Mouse (Mus musculus) thymus, adult 2 months (tissue): Measurements from ENCODE around the gene Uhrf1bp1. TPM values are rescaled to one million over a fixed set of nuclear protein-coding genes. Genes with fewer than 3 reads are reported as not detected.

ENCODE experiments used
- DNase-seq: peaks from one replicate; pipeline ENCODE4 v3.0.0; 2021
- H3K27ac ChIP-seq: fragments of 200-500 bp; 2 replicates; pipeline ENCODE4 v1.5.1; 2012; ENCODE audit warnings: low read length, control low read depth; ENCODE audit not compliant: control insufficient read depth, insufficient read depth
- H3K27me3 ChIP-seq: fragments of 200-500 bp; 2 replicates; pipeline ENCODE4 v1.6.1; 2012; ENCODE audit warnings: mild to moderate bottlenecking, low read length, moderate library complexity, mixed read lengths; ENCODE audit not compliant: control insufficient read depth, insufficient read depth
- H3K36me3 ChIP-seq: fragments of 200-500 bp; 2 replicates; pipeline ENCODE4 v1.6.1; 2012; ENCODE audit warnings: mild to moderate bottlenecking, low read length, moderate library complexity; ENCODE audit not compliant: control insufficient read depth, insufficient read depth
- H3K4me1 ChIP-seq: fragments of 200-500 bp; replicated peaks from 2 replicates; pipeline ENCODE4 v1.6.1; 2012; ENCODE audit warnings: low read length; ENCODE audit not compliant: control insufficient read depth, insufficient read depth
- H3K4me3 ChIP-seq: fragments of 200-500 bp; 2 replicates; pipeline ENCODE4 v1.5.1; 2012; ENCODE audit warnings: mild to moderate bottlenecking, low read length, control low read depth, moderate library complexity; ENCODE audit not compliant: control insufficient read depth, insufficient read depth
- CTCF ChIP-seq: fragments of 200-500 bp; IDR thresholded peaks from 2 replicates; pipeline ENCODE4 v1.5.1; 2012; ENCODE audit warnings: mild to moderate bottlenecking, control low read depth, low read length, moderate library complexity, borderline replicate concordance; ENCODE audit not compliant: control insufficient read depth, poor library complexity, insufficient read depth; ENCODE audit errors: extremely low read depth
- POLR2A ChIP-seq: fragments of 200-500 bp; IDR thresholded peaks from 2 replicates; pipeline ENCODE4 v1.6.1; 2012; ENCODE audit warnings: mild to moderate bottlenecking, low read length, control low read depth, moderate library complexity; ENCODE audit not compliant: control insufficient read depth, poor library complexity, insufficient read depth; ENCODE audit errors: extremely low read depth
- WGBS: fragments of 180-500 bp; shearing (Covaris S2); methylation state at CpG from one replicate; pipeline ENCODE4 v1.1.7; 2018; 5-methylcytosine and 5-hydroxymethylcytosine counted together
- polyA plus RNA-seq: library from polyadenylated mRNA; depleted of rRNA; stranded (reverse); fragments of >200 nt; gene quantifications from 2 replicates; pipeline ENCODE4 v1.2.3, GENCODE M21; 2012

Gene Uhrf1bp1
- polyA plus RNA-seq, 1 experiment: 4.4 TPM

DNA sequence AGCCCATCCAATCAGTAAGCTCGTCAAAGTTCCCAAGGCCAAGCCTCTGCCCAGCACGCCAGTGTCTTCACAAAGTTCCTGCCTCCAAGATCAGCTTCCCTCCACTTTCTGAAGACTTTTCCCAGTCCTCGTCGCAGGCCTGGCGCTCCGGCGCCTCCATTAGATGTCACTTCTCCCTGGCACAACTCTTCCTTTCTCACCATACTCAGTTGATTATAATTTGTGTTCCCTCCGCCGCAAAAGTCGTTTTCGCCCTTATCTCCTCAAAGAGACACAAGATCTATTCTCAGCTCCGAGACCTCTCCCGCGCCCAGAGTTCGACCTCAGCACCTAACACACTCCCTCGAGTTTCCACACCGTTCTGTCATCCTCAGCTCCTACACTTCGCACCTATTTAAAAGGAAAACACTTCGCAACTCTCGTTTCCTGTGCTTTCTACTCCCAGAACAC, 36.7 kb upstream of the Uhrf1bp1 start:
- no peak for TF ChIP-seq CTCF
- TF ChIP-seq POLR2A: no peak
- H3K27ac ChIP-seq: peak overlapping the region; percentile 55; the same call in 1 of the 2 replicates
- no peaks in the 10 kb centered on the region for H3K27me3 ChIP-seq
- no peak for DNase-seq
- 1% methylated on average over 20 of the region's 20 CpGs for WGBS
- peak overlapping the region; percentile 68 for H3K4me3 ChIP-seq
- no peaks in the 10 kb centered on the region for H3K36me3 ChIP-seq
- H3K4me1 ChIP-seq: peaks cover 19% of the 10 kb centered on the region

DNA sequence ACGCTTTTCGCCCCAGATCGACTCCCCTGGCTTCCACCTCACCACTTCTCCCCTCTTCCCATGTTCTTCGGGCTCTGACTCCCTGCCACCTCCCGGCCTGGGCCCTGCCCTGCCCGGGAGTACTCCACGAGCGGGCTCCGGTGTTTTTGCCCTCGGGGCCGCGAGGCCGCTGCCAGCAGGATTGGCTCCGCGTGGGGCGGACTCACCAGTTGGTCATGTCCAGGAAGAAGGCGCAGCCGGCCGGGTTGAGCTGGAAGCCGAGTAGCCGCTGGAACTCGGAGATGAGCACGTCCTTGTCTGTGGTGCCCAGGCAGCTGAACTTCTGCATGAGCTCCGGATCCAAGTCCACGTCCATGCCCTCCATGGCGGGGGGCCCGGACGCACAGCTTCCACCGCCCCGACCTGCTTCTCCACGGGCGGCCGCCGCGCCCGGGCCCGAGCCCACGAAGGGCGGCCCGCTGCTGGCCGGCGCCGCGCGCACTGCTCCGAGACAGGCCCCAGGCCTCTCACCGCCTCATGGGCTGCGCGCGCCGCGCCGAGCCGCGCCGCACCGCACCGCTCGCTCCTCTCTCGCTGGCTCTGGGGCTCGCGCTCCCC, 36.2 kb upstream of the Uhrf1bp1 start:
- TF ChIP-seq CTCF (no peak), POLR2A (no peak)
- peak overlapping the region; percentile 55 for H3K27ac ChIP-seq
- under 1% methylated on average over 54 of the region's 62 CpGs for WGBS
- H3K4me1 ChIP-seq: peaks cover 21% of the 10 kb centered on the region
- H3K27me3 ChIP-seq: no peaks in the 10 kb centered on the region
- peak overlapping the region; percentile 68 for H3K4me3 ChIP-seq
- peak; percentile 59 for DNase-seq
- no peaks in the 10 kb centered on the region for H3K36me3 ChIP-seq

DNA sequence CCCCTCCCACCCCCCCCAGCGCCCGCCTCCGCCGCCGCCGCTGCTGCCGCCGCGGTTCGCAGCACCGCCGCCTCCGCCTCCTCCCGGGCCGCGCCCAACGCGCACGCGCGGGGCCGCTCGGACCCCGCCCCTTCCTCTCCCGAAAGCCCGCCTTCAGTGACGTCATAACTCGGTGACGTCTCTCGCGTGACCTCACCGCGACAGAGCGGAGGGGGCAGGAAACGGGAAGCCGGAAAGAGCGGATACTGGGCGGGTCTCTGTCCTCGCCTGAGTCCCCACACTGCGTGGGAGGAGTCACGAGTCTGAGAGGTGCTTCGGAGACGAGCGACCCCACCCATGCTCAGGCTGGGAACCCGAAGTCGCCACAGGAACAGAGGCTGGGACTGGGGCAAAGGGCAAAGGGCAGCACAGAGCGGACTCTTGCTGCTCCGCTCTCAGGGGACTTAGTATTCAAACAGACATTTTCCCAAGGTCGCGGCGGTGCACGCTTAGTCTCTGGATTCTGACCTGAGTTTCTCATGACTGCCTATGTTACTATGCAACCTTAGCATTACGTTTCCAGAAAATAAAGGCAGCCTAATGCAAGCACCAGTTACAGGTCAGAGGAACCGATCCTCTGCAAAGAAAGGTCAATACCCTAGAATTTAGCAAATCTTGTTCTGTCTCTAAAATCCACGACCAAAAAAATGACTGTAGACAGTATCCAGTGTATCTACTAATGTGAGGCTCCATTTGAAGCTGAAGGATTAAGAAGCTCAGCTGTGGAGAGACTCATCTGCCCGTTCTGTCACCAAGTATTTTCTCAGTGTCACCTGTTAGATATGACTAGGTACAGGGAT, 35.5 kb upstream of the Uhrf1bp1 start, which contains the start of gene D17Wsu92e:
Gene D17Wsu92e (minus strand): TSS at position 81 of the 839 bp plus-strand sequence.
- peak within 1 kb of the TSS; percentile 75 for H3K27ac ChIP-seq
- H3K4me1 ChIP-seq: peaks cover 28% of the 10 kb centered on the region
- peak within 1 kb of the TSS; percentile 68 for H3K4me3 ChIP-seq
- H3K27me3 ChIP-seq: no peaks in the 10 kb centered on the region
- H3K36me3 ChIP-seq: no peaks in the 10 kb centered on the region
- WGBS: 2% methylated on average over 44 of the region's 56 CpGs
- peak; percentile 98 for DNase-seq
- TF ChIP-seq POLR2A (peak; percentile 90), CTCF (0 out of 2 replicates have a peak, but pooled peaks have one; percentile 63)

DNA sequence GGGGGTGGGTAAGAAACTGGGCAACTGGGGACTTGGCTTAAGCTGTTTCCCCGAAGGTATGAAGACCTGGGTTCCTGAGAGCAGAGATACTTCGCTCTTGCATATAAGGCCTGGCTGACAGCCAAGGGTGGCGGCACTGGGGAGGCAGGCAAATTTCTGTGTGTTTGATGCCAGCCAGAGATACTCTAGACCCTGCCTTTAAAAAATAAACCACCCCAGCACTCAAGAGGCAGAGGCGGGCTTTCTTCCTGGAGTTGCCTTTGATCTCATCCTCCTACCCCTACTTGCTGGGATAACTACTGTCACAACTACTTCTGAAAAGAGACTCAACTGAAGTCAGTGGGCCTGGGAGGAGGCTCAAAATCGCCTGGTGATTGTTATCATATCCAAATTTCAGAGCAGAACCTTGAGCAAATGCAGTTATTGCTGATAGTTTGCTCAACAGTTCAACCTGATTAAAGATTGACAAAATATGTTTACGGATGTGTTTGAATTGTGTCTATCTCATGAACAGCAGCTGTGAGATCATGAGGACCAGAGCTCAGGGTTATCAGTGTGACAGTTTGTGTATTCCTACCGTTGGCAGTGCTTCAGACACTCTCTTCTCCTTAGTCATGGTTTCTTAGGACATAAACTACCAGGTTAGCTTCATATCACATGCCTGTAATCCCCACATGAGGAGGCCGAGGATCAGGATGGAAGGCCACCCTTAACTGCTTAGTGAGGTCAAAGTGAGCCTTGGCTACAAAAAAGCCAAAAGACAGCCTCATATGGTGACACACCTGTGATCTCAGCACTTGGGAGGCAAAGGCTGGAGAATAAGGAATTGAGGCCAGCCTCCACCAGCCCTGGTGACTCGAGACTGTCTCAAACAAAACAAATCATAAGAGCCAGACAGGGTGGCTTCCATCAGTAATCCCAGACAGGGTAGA, 34.6 kb upstream of the Uhrf1bp1 start:
- Histone ChIP-seq H3K27ac (peak overlapping the region; percentile 41), H3K36me3 (no peaks in the 10 kb centered on the region), H3K4me3 (no peak overlapping the region), H3K27me3 (no peaks in the 10 kb centered on the region), H3K4me1 (peaks cover 34% of the 10 kb centered on the region)
- peak; percentile 32 for DNase-seq
- WGBS: 44% methylated on average over 9 of the region's 9 CpGs
- no peak for TF ChIP-seq CTCF
- no peak for TF ChIP-seq POLR2A

DNA sequence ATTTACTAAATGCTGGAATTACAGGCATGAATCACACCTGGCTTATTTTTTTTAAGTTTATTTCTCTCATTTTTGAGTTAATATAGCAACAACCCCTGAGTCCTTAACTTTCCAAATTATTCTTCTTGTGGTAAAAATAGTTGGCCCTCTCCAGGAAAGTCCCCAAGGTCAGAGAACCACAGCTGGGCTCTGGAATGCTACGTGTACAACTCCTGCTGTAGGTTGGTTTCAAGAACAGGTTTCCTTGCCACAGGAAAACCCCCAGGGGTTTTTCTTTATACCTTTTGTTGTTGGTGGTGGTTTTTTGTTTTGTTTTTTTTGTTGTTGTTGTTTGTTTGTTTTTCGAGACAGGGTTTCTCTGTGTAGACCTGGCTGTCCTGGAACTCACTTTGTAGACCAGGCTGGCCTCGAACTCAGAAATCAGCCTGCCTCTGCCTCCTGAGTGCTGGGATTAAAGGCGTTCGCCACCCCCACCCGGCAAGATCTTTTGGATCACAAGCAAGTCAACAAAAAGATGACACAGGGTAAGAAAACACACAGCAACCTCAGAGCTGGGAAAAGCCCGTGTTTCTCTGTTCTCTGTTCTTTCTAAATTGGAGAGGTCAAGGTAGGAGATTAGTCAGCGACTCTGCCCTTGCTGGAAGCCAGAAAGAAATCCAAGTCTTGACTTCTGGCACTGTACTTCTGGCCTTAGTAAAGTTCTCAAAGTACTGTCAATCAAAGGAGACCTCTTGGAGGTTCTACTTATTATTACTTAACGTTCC, 32.9 kb upstream of the Uhrf1bp1 start:
- 90% methylated on average over 9 of the region's 9 CpGs for WGBS
- Histone ChIP-seq H3K4me1 (peaks cover 37% of the 10 kb centered on the region), H3K27ac (no peak overlapping the region), H3K4me3 (no peak overlapping the region), H3K27me3 (no peaks in the 10 kb centered on the region), H3K36me3 (no peaks in the 10 kb centered on the region)
- TF ChIP-seq CTCF (no peak), POLR2A (no peak)
- DNase-seq: no peak
